Mouse (Mus musculus): ENCODE measurements at regions not wholly inside any gene's neighbourhood (a gene's known extent, or its start where the extent isn't known, plus 50 kb on each side); places are given as distances from the start of the nearest gene placed in this dataset.

- Histone ChIP-seq H3K4me2 (replicated peaks; ENCODE audit: low read depth, low read length) (no peak overlapping the region), H3K27ac (ENCODE audit: low read depth, low read length) (no peak overlapping the region), H3K4me3 (ENCODE audit: low read depth, low read length) (no peak overlapping the region)
Measured at GRCm38 (mm10) chr7:36917011-36917410, 219.1 kb downstream of the Tshz3 start.

DNA sequence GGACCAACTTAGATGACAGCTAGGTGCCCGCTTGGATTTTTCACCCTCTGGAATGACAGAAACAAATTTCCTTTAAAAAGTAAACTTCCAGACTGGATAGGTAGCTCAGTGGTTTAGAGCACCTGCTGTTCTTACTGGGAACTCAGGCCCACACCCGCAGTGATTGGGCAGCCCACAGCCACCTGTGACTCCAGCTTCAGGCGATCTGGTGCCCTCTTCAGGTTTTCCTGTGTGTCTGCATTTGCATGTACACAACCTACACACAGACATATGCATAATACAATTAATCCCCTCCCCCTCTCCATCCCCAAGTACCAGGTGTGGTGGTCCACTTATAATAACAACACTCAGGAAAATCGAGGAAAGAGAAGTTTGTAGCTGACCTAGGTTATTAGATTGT is 221.5 kb downstream of the Tshz3 start:
- 80% methylated on average over 4 of the region's 4 CpGs for WGBS
- Histone ChIP-seq H3K9me3 (ENCODE audit: control insufficient read depth, low read length) (no peaks in the 10 kb centered on the region), H3K4me3 (ENCODE audit: low read depth, low read length) (no peak overlapping the region), H3K9ac (ENCODE audit: low read depth, low read length) (no peak overlapping the region), H3K4me1 (replicated peaks; ENCODE audit: control insufficient read depth, insufficient read depth, low read length) (0 out of 2 replicates have a peak, but pooled peaks cover 2% of the 10 kb centered on the region), H3K27me3 (ENCODE audit: control insufficient read depth, insufficient read depth, low read length) (no peaks in the 10 kb centered on the region), H3K4me2 (replicated peaks; ENCODE audit: low read depth, low read length) (no peak overlapping the region), H3K27ac (ENCODE audit: low read depth, low read length) (no peak overlapping the region), H3K36me3 (ENCODE audit: control insufficient read depth, insufficient read depth, low read length) (no peaks in the 10 kb centered on the region)
- DNase-seq (ENCODE audit: low spot score) = no peak
- no peak for ATAC-seq (ENCODE audit: low FRiP score)

More at GRCm38 (mm10) chr7:36917011-36917410, 219.1 kb downstream of the Tshz3 start:
- H3K27me3 ChIP-seq (ENCODE audit: control insufficient read depth, insufficient read depth, low read length) = no peaks in the 10 kb centered on the region
- no peaks in the 10 kb centered on the region for H3K9me3 ChIP-seq (ENCODE audit: control insufficient read depth, low read length)
- no peaks in the 10 kb centered on the region for H3K36me3 ChIP-seq (ENCODE audit: control insufficient read depth, insufficient read depth, low read length)
- WGBS = 62% methylated on average over 9 of the region's 9 CpGs
- H3K9ac ChIP-seq (ENCODE audit: low read depth, low read length) = no peak overlapping the region
- DNase-seq (ENCODE audit: low spot score) = no peak
- 0 out of 2 replicates have a peak, but pooled peaks cover 2% of the 10 kb centered on the region for H3K4me1 ChIP-seq (replicated peaks; ENCODE audit: control insufficient read depth, insufficient read depth, low read length)
- no peak for ATAC-seq (ENCODE audit: low FRiP score)

- Histone ChIP-seq H3K4me2 (replicated peaks; ENCODE audit: low read depth, low read length) (no peak overlapping the region), H3K9ac (ENCODE audit: low read depth, low read length) (no peak overlapping the region), H3K9me3 (ENCODE audit: control insufficient read depth, low read length) (no peaks in the 10 kb centered on the region), H3K27ac (ENCODE audit: low read depth, low read length) (no peak overlapping the region), H3K27me3 (ENCODE audit: control insufficient read depth, insufficient read depth, low read length) (no peaks in the 10 kb centered on the region), H3K4me3 (ENCODE audit: low read depth, low read length) (no peak overlapping the region), H3K36me3 (ENCODE audit: control insufficient read depth, insufficient read depth, low read length) (no peaks in the 10 kb centered on the region), H3K4me1 (replicated peaks; ENCODE audit: control insufficient read depth, insufficient read depth, low read length) (0 out of 2 replicates have a peak, but pooled peaks cover 2% of the 10 kb centered on the region)
- DNase-seq (ENCODE audit: low spot score) = no peak
- no peak for ATAC-seq (ENCODE audit: low FRiP score)
- 85% methylated on average over 14 of the region's 14 CpGs for WGBS
Measured at GRCm38 (mm10) chr7:36921003-36921402, 223.1 kb downstream of the Tshz3 start.

- ATAC-seq (ENCODE audit: low FRiP score) (no peak), DNase-seq (ENCODE audit: low spot score) (no peak)
- Histone ChIP-seq H3K36me3 (ENCODE audit: control insufficient read depth, insufficient read depth, low read length) (no peaks in the 10 kb centered on the region), H3K4me1 (replicated peaks; ENCODE audit: control insufficient read depth, insufficient read depth, low read length) (no peaks in the 10 kb centered on the region), H3K4me3 (ENCODE audit: low read depth, low read length) (no peak overlapping the region), H3K4me2 (replicated peaks; ENCODE audit: low read depth, low read length) (no peak overlapping the region), H3K27me3 (ENCODE audit: control insufficient read depth, insufficient read depth, low read length) (no peaks in the 10 kb centered on the region), H3K9ac (ENCODE audit: low read depth, low read length) (no peak overlapping the region), H3K27ac (ENCODE audit: low read depth, low read length) (no peak overlapping the region), H3K9me3 (ENCODE audit: control insufficient read depth, low read length) (no peaks in the 10 kb centered on the region)
- WGBS = 75% methylated on average over 4 of the region's 4 CpGs
Measured at GRCm38 (mm10) chr7:36933490-36933889, 235.6 kb downstream of the Tshz3 start.

- H3K4me2 ChIP-seq (replicated peaks; ENCODE audit: low read depth, low read length) = no peak overlapping the region
- H3K27ac ChIP-seq (ENCODE audit: low read depth, low read length) = no peak overlapping the region
- WGBS = 82% methylated on average over 21 of the region's 21 CpGs
- no peaks in the 10 kb centered on the region for H3K9me3 ChIP-seq (ENCODE audit: control insufficient read depth, low read length)
- no peaks in the 10 kb centered on the region for H3K36me3 ChIP-seq (ENCODE audit: control insufficient read depth, insufficient read depth, low read length)
- no peak for DNase-seq (ENCODE audit: low spot score)
- H3K4me3 ChIP-seq (ENCODE audit: low read depth, low read length) = no peak overlapping the region
- H3K9ac ChIP-seq (ENCODE audit: low read depth, low read length) = no peak overlapping the region
- no peaks in the 10 kb centered on the region for H3K27me3 ChIP-seq (ENCODE audit: control insufficient read depth, insufficient read depth, low read length)
- no peaks in the 10 kb centered on the region for H3K4me1 ChIP-seq (replicated peaks; ENCODE audit: control insufficient read depth, insufficient read depth, low read length)
- no peak for ATAC-seq (ENCODE audit: low FRiP score)
Measured at GRCm38 (mm10) chr7:36934792-36935555, 237.1 kb downstream of the Tshz3 start.

GRCm38 (mm10) chr7:36940611-36941010 is 242.7 kb downstream of the Tshz3 start:
- ATAC-seq (ENCODE audit: low FRiP score) = no peak
- H3K27ac ChIP-seq (ENCODE audit: low read depth, low read length) = no peak overlapping the region
- WGBS = 73% methylated on average over 10 of the region's 10 CpGs
- DNase-seq (ENCODE audit: low spot score) = no peak
- H3K9me3 ChIP-seq (ENCODE audit: control insufficient read depth, low read length) = no peaks in the 10 kb centered on the region
- H3K27me3 ChIP-seq (ENCODE audit: control insufficient read depth, insufficient read depth, low read length) = no peaks in the 10 kb centered on the region
- H3K4me2 ChIP-seq (replicated peaks; ENCODE audit: low read depth, low read length) = no peak overlapping the region
- H3K4me1 ChIP-seq (replicated peaks; ENCODE audit: control insufficient read depth, insufficient read depth, low read length) = no peaks in the 10 kb centered on the region
- H3K36me3 ChIP-seq (ENCODE audit: control insufficient read depth, insufficient read depth, low read length) = no peaks in the 10 kb centered on the region
- H3K9ac ChIP-seq (ENCODE audit: low read depth, low read length) = no peak overlapping the region
- H3K4me3 ChIP-seq (ENCODE audit: low read depth, low read length) = no peak overlapping the region

GRCm38 (mm10) chr7:36945024-36945815 is 247.3 kb downstream of the Tshz3 start:
- Histone ChIP-seq H3K4me2 (replicated peaks; ENCODE audit: low read depth, low read length) (no peak overlapping the region), H3K4me1 (replicated peaks; ENCODE audit: control insufficient read depth, insufficient read depth, low read length) (no peaks in the 10 kb centered on the region), H3K9ac (ENCODE audit: low read depth, low read length) (no peak overlapping the region), H3K4me3 (ENCODE audit: low read depth, low read length) (no peak overlapping the region), H3K27me3 (ENCODE audit: control insufficient read depth, insufficient read depth, low read length) (no peaks in the 10 kb centered on the region), H3K27ac (ENCODE audit: low read depth, low read length) (no peak overlapping the region), H3K36me3 (ENCODE audit: control insufficient read depth, insufficient read depth, low read length) (no peaks in the 10 kb centered on the region), H3K9me3 (ENCODE audit: control insufficient read depth, low read length) (no peaks in the 10 kb centered on the region)
- ATAC-seq (ENCODE audit: low FRiP score) (no peak), DNase-seq (ENCODE audit: low spot score) (no peak)
- WGBS = 86% methylated on average over 13 of the region's 14 CpGs

GRCm38 (mm10) chr7:36949511-36949910 is 251.6 kb downstream of the Tshz3 start:
- Histone ChIP-seq H3K27ac (ENCODE audit: low read depth, low read length) (no peak overlapping the region), H3K9ac (ENCODE audit: low read depth, low read length) (no peak overlapping the region), H3K4me3 (ENCODE audit: low read depth, low read length) (no peak overlapping the region), H3K4me1 (replicated peaks; ENCODE audit: control insufficient read depth, insufficient read depth, low read length) (no peaks in the 10 kb centered on the region), H3K27me3 (ENCODE audit: control insufficient read depth, insufficient read depth, low read length) (no peaks in the 10 kb centered on the region), H3K9me3 (ENCODE audit: control insufficient read depth, low read length) (no peaks in the 10 kb centered on the region), H3K36me3 (ENCODE audit: control insufficient read depth, insufficient read depth, low read length) (no peaks in the 10 kb centered on the region), H3K4me2 (replicated peaks; ENCODE audit: low read depth, low read length) (no peak overlapping the region)
- 70% methylated on average over 10 of the region's 10 CpGs for WGBS
- ATAC-seq (ENCODE audit: low FRiP score) (no peak), DNase-seq (ENCODE audit: low spot score) (no peak)

Measured in hindbrain, embryonic 11.5 days (tissue).